Mouse (Mus musculus): Measurements from ENCODE around the gene Tnfaip3. TPM values are rescaled to one million over a fixed set of nuclear protein-coding genes. Genes with fewer than 3 reads are reported as not detected.

Tnfaip3 gene
- total and polyA plus RNA-seq, 2 experiments from 2014 or later: 1.4 to 3.6 TPM

GRCm38 (mm10) chr10:18965601-18966000 is 49.9 kb downstream of the Tnfaip3 start:
- Histone ChIP-seq H3K9ac (replicated peaks; ENCODE audit: low read length, poor library complexity, severe bottlenecking) (no peak overlapping the region), H3K27ac (ENCODE audit: low read depth, low read length) (no peak overlapping the region), H3K27me3 (ENCODE audit: insufficient read depth, low read length) (no peaks in the 10 kb centered on the region), H3K4me2 (ENCODE audit: low read depth, low read length, poor library complexity, severe bottlenecking) (no peak overlapping the region), H3K36me3 (ENCODE audit: insufficient read depth, low read length) (no peaks in the 10 kb centered on the region), H3K9me3 (ENCODE audit: low read length) (no peaks in the 10 kb centered on the region), H3K4me1 (ENCODE audit: insufficient read depth, low read length) (no peaks in the 10 kb centered on the region), H3K4me3 (ENCODE audit: low read depth, low read length) (no peak overlapping the region)
- ATAC-seq (ENCODE audit: low FRiP score): no peak
- no peak for TF ChIP-seq CTCF (IDR thresholded peaks at IDR 0.05)
- DNase-seq (ENCODE audit: low spot score): no peak
- WGBS: 91% methylated on average over 4 of the region's 4 CpGs

GRCm38 (mm10) chr10:18964856-18965255 is 50.6 kb downstream of the Tnfaip3 start:
- Histone ChIP-seq H3K9me3 (ENCODE audit: low read length) (no peaks in the 10 kb centered on the region), H3K27me3 (ENCODE audit: insufficient read depth, low read length) (no peaks in the 10 kb centered on the region), H3K36me3 (ENCODE audit: insufficient read depth, low read length) (no peaks in the 10 kb centered on the region), H3K4me1 (ENCODE audit: insufficient read depth, low read length) (no peaks in the 10 kb centered on the region), H3K4me2 (ENCODE audit: low read depth, low read length, poor library complexity, severe bottlenecking) (no peak overlapping the region), H3K4me3 (ENCODE audit: low read depth, low read length) (no peak overlapping the region), H3K9ac (replicated peaks; ENCODE audit: low read length, poor library complexity, severe bottlenecking) (no peak overlapping the region), H3K27ac (ENCODE audit: low read depth, low read length) (no peak overlapping the region)
- 82% methylated on average over 7 of the region's 7 CpGs for WGBS
- no peak for ATAC-seq (ENCODE audit: low FRiP score)
- no peak for DNase-seq (ENCODE audit: low spot score)
- no peak for TF ChIP-seq CTCF (IDR thresholded peaks at IDR 0.05)

- no peak for TF ChIP-seq CTCF (IDR thresholded peaks at IDR 0.05)
- Histone ChIP-seq H3K36me3 (ENCODE audit: insufficient read depth, low read length) (no peaks in the 10 kb centered on the region), H3K4me1 (ENCODE audit: insufficient read depth, low read length) (no peaks in the 10 kb centered on the region), H3K4me3 (ENCODE audit: low read depth, low read length) (no peak overlapping the region), H3K27ac (ENCODE audit: low read depth, low read length) (no peak overlapping the region), H3K4me2 (ENCODE audit: low read depth, low read length, poor library complexity, severe bottlenecking) (no peak overlapping the region), H3K9me3 (ENCODE audit: low read length) (no peaks in the 10 kb centered on the region), H3K27me3 (ENCODE audit: insufficient read depth, low read length) (no peaks in the 10 kb centered on the region), H3K9ac (replicated peaks; ENCODE audit: low read length, poor library complexity, severe bottlenecking) (no peak overlapping the region)
- WGBS: 73% methylated on average over 14 of the region's 14 CpGs
- DNase-seq (ENCODE audit: low spot score) (no peak), ATAC-seq (ENCODE audit: low FRiP score) (no peak)
Measured at GRCm38 (mm10) chr10:18959777-18960492, 55.5 kb downstream of the Tnfaip3 start.

GRCm38 (mm10) chr10:18953706-18954071 is 61.8 kb downstream of the Tnfaip3 start:
- ATAC-seq (ENCODE audit: low FRiP score) (no peak), DNase-seq (ENCODE audit: low spot score) (peak; percentile 49)
- Histone ChIP-seq H3K27me3 (ENCODE audit: insufficient read depth, low read length) (no peaks in the 10 kb centered on the region), H3K9me3 (ENCODE audit: low read length) (no peaks in the 10 kb centered on the region), H3K27ac (ENCODE audit: low read depth, low read length) (no peak overlapping the region), H3K4me2 (ENCODE audit: low read depth, low read length, poor library complexity, severe bottlenecking) (no peak overlapping the region), H3K36me3 (ENCODE audit: insufficient read depth, low read length) (no peaks in the 10 kb centered on the region), H3K4me3 (ENCODE audit: low read depth, low read length) (no peak overlapping the region), H3K9ac (replicated peaks; ENCODE audit: low read length, poor library complexity, severe bottlenecking) (no peak overlapping the region), H3K4me1 (ENCODE audit: insufficient read depth, low read length) (no peaks in the 10 kb centered on the region)
- TF ChIP-seq CTCF (IDR thresholded peaks at IDR 0.05): peak; percentile 58
- 14% methylated on average over 1 of the region's 1 CpGs for WGBS

- no peak for DNase-seq (ENCODE audit: low spot score)
- no peak for TF ChIP-seq CTCF (IDR thresholded peaks at IDR 0.05)
- H3K4me3 ChIP-seq (ENCODE audit: low read depth, low read length): no peak overlapping the region
- no peaks in the 10 kb centered on the region for H3K4me1 ChIP-seq (ENCODE audit: insufficient read depth, low read length)
- no peak overlapping the region for H3K9ac ChIP-seq (replicated peaks; ENCODE audit: low read length, poor library complexity, severe bottlenecking)
- H3K9me3 ChIP-seq (ENCODE audit: low read length): no peaks in the 10 kb centered on the region
- H3K27me3 ChIP-seq (ENCODE audit: insufficient read depth, low read length): no peaks in the 10 kb centered on the region
- H3K4me2 ChIP-seq (ENCODE audit: low read depth, low read length, poor library complexity, severe bottlenecking): no peak overlapping the region
- no peaks in the 10 kb centered on the region for H3K36me3 ChIP-seq (ENCODE audit: insufficient read depth, low read length)
- no peak overlapping the region for H3K27ac ChIP-seq (ENCODE audit: low read depth, low read length)
- no peak for ATAC-seq (ENCODE audit: low FRiP score)
Measured at GRCm38 (mm10) chr10:18953011-18953705, 62.3 kb downstream of the Tnfaip3 start.

Other genes starting within 250 kb of the Tnfaip3 start
- not detected in 2 replicates for gene Gm4922, start 228.9 kb downstream of the Tnfaip3 start, total RNA-seq (2014; rRNA removed)
- 0.10 and 0.11 TPM in 2 replicates for gene Gm4922, start 228.9 kb downstream of the Tnfaip3 start, polyA plus RNA-seq (2015; fragmentation: Nextera tagmentation; extraction: Ambion mirVana)
- gene Perp, start 170.6 kb downstream of the Tnfaip3 start, total RNA-seq (2014; rRNA removed): 24.2 and 25.7 TPM in 2 replicates
- gene Perp, start 170.6 kb downstream of the Tnfaip3 start, polyA plus RNA-seq (2015; fragmentation: Nextera tagmentation; extraction: Ambion mirVana): 24.4 and 25.6 TPM in 2 replicates